Comparison of ENCODE assay signal across 7 mouse cellular contexts in the genomic region with DNA sequence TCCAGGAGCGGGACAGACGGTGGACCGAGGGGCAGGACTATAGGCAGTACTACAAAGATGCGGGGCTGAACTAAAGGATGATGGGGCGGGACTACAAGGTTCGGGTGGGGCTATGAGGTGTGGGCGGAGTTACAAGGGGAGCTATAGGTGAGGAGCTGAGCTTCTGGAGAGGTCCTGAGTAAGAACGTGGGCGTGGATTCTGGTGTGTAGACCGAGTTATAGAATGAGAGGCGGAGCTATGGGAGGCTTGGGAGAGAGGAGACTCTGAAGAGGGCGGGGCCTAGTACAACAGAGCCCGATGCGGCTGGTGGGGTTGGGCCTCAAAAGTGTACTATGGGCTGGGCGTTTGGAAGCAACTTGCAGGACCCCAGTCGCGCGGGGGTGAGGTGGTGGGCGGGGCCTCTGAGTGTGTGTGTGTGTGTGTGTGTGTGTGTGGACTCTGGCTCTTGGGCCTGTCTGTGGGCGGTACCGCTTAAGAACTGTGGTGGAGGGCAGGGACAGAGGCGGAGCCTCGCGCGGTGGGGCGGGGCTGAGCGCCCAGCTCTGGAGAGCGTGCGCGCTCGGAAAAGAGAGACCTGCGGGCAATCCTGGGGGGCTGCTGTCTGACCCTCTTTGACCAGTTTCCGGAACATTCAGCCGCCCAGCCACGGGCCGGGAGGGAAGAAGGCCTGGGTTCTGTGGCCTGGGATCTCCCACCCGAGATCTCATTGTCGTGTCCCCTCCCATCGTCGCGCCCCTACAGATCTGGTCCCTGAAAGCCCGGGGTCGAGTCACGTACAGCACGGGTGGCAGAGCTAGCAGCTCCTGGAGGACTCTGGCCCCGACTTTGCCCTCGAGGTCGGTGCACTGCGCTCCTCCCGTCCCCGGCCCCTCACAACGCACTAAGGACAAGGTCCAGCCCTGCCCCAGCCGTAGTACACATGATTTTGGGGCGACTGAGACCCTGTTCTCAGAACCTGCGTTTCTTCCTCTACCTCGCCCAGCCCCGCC. TPM values are rescaled to one million over a fixed set of nuclear protein-coding genes. Genes with fewer than 3 reads are reported as not detected.
A peak's percentile ranks its signal among the peaks of the same experiment; 100 is the strongest.
DNase-seq lines count a peak whose midpoint lies in the region; ATAC-seq and TF ChIP-seq lines count a peak whose summit lies in the region.

No protein-coding gene starts in this region.

- peak; percentile 87 for DNase-seq in adrenal gland, adult 8-10 months
- DNase-seq in embryo, embryonic 11.5 days (ENCODE audit: low read depth, low spot score) = peak; percentile 84
- DNase-seq in gastrocnemius, postnatal 36 days = peak; percentile 83 to 84
- DNase-seq in left cerebral cortex, postnatal 36 days (ENCODE audit: low spot score in 2 of 2) = peak; percentile 86 to 87
- peak; percentile 99 for DNase-seq in midbrain, embryonic 11.5 days (ENCODE audit: low spot score, missing footprints)

- peak overlapping the region; percentile 70 for H3K4me3 ChIP-seq in intestine, embryonic 16.5 days (ENCODE audit: low read length)
- peak overlapping the region; percentile 47 for H3K4me3 ChIP-seq in midbrain, embryonic 11.5 days (ENCODE audit: low read depth, low read length)
- H3K4me3 ChIP-seq in small intestine, adult 2 months (ENCODE audit: low read depth, low read length) = peak overlapping the region; percentile 77

- 1% methylated on average over 57 of the region's 57 CpGs for WGBS in intestine, embryonic 16.5 days
- WGBS in midbrain, embryonic 11.5 days = under 1% methylated on average over 56 of the region's 57 CpGs
- under 1% methylated on average over 57 of the region's 57 CpGs for WGBS in small intestine, adult 2 months

- TF ChIP-seq POLR2A in small intestine, adult 2 months (IDR thresholded peaks at IDR 0.05; ENCODE audit: low read depth, low read length) = 0 out of 2 replicates have a peak, but pooled peaks have one; percentile 10

- no peak for TF ChIP-seq CTCF in small intestine, adult 2 months (IDR thresholded peaks at IDR 0.05; ENCODE audit: extremely low read depth, insufficient read length, insufficient replicate concordance, low read depth, low read length)

- H3K27ac ChIP-seq in intestine, embryonic 16.5 days (ENCODE audit: low read length) = peak overlapping the region; percentile 92
- no peak overlapping the region for H3K27ac ChIP-seq in midbrain, embryonic 11.5 days (ENCODE audit: low read depth, low read length)
- peak overlapping the region; percentile 87 for H3K27ac ChIP-seq in small intestine, adult 2 months (ENCODE audit: insufficient read depth, low read depth, low read length)

- no peaks in the 10 kb centered on the region for H3K9me3 ChIP-seq in intestine, embryonic 16.5 days (ENCODE audit: control insufficient read depth, low read length)
- no peaks in the 10 kb centered on the region for H3K9me3 ChIP-seq in midbrain, embryonic 11.5 days (ENCODE audit: control insufficient read depth, low read length)

- intact Hi-C loops in gastrocnemius, postnatal 36 days (cut with DNase I) = loop anchor here (10.0 kb wide), 1 partner anchor 677 kb away; no protein-coding TSS in a partner anchor
- intact Hi-C loops in left cerebral cortex, postnatal 36 days (cut with DNase I) = loop anchor here (5.0 kb wide), 1 partner anchor 35 kb away; a partner anchor contains a TSS

- H3K27me3 ChIP-seq in intestine, embryonic 16.5 days (replicated peaks; ENCODE audit: control insufficient read depth, insufficient read depth, low read length) = 0 out of 2 replicates have a peak, but pooled peaks cover 2% of the 10 kb centered on the region
- H3K27me3 ChIP-seq in midbrain, embryonic 11.5 days (ENCODE audit: control insufficient read depth, insufficient read depth, low read length) = peaks cover 28% of the 10 kb centered on the region
- no peaks in the 10 kb centered on the region; the same call in 1 of the 2 replicates for H3K27me3 ChIP-seq in small intestine, adult 2 months (ENCODE audit: control insufficient read depth, insufficient read depth, low read length)

- H3K9ac ChIP-seq in intestine, embryonic 16.5 days (ENCODE audit: low read depth, low read length) = peak overlapping the region; percentile 89
- H3K9ac ChIP-seq in midbrain, embryonic 11.5 days (ENCODE audit: low read length) = peak overlapping the region; percentile 60

- peak overlapping the region; percentile 93 for H3K4me2 ChIP-seq in intestine, embryonic 16.5 days (ENCODE audit: low read depth, low read length)
- peak overlapping the region; percentile 82 for H3K4me2 ChIP-seq in midbrain, embryonic 11.5 days

- no peaks in the 10 kb centered on the region for H3K36me3 ChIP-seq in intestine, embryonic 16.5 days (ENCODE audit: control insufficient read depth, insufficient read depth, low read length)
- no peaks in the 10 kb centered on the region for H3K36me3 ChIP-seq in midbrain, embryonic 11.5 days (ENCODE audit: control insufficient read depth, insufficient read depth, low read length)
- H3K36me3 ChIP-seq in small intestine, adult 2 months (ENCODE audit: control insufficient read depth, insufficient read depth, low read length) = no peaks in the 10 kb centered on the region

- peak; percentile 85 for ATAC-seq in intestine, embryonic 16.5 days
- peak; percentile 84 for ATAC-seq in midbrain, embryonic 11.5 days (ENCODE audit: low FRiP score)

- peaks cover 37% of the 10 kb centered on the region for H3K4me1 ChIP-seq in intestine, embryonic 16.5 days (ENCODE audit: control insufficient read depth, insufficient read depth, low read length)
- H3K4me1 ChIP-seq in midbrain, embryonic 11.5 days (ENCODE audit: control insufficient read depth, insufficient read depth, low read length) = peaks cover 18% of the 10 kb centered on the region
- H3K4me1 ChIP-seq in small intestine, adult 2 months (ENCODE audit: control insufficient read depth, insufficient read depth, insufficient read length, low read length) = peaks cover 25% of the 10 kb centered on the region

RNA-seq across cellular contexts. Expression of a gene that starts 7.5 kb away (rescaled TPM):
- total RNA-seq in adrenal gland, adult 8-10 months (2022) = 10 to 100 TPM; 17.8 to 37.7 (median 26.5) TPM
- 1 to 10 TPM; 2.9 to 4.1 TPM for total RNA-seq in gastrocnemius, postnatal 36 days (2021)
- 12.9 and 15.1 TPM in 2 replicates for polyA plus RNA-seq in intestine, embryonic 16.5 days (2015; fragmentation: Nextera tagmentation; extraction: Ambion mirVana)
- total RNA-seq in left cerebral cortex, postnatal 36 days (2021) = 100 to 1,000 TPM; 312 to 338 TPM
- polyA plus RNA-seq in midbrain, embryonic 11.5 days (2014; fragmentation: Nextera tagmentation; extraction: Ambion mirVana) = 9.1 and 10.1 TPM in 2 replicates
- polyA plus RNA-seq in small intestine, adult 2 months (2012; rRNA removed) = 63.9 and 71.9 TPM in 2 replicates

RNA-seq across cellular contexts. Expression of a gene that starts 10.9 kb away (rescaled TPM):
- total RNA-seq in adrenal gland, adult 8-10 months (2022) = under 1 TPM; 0.11 to 0.75 (median 0.22) TPM
- under 1 TPM in 1 of 2 experiments, not detected in 1; 0.15 TPM for total RNA-seq in gastrocnemius, postnatal 36 days (2021)
- 0.27 and 0.34 TPM in 2 replicates for polyA plus RNA-seq in intestine, embryonic 16.5 days (2015; fragmentation: Nextera tagmentation; extraction: Ambion mirVana)
- 1 to 10 TPM in 1 of 2 experiments, under 1 TPM in 1; 0.86 to 1.1 TPM for total RNA-seq in left cerebral cortex, postnatal 36 days (2021)
- polyA plus RNA-seq in midbrain, embryonic 11.5 days (2014; fragmentation: Nextera tagmentation; extraction: Ambion mirVana) = 0.38 TPM in 1 of 2 replicates, not detected in the other
- polyA plus RNA-seq in small intestine, adult 2 months (2012; rRNA removed) = 2.5 and 5.4 TPM in 2 replicates

RNA-seq across cellular contexts. Expression of a gene that starts 20.9 kb away (rescaled TPM):
- 10 to 100 TPM; 44.0 to 73.8 (median 57.9) TPM for total RNA-seq in adrenal gland, adult 8-10 months (2022)
- 10 to 100 TPM; 14.3 to 16.1 TPM for total RNA-seq in gastrocnemius, postnatal 36 days (2021)
- 63.7 and 65.3 TPM in 2 replicates for polyA plus RNA-seq in intestine, embryonic 16.5 days (2015; fragmentation: Nextera tagmentation; extraction: Ambion mirVana)
- 100 to 1,000 TPM; 152 to 164 TPM for total RNA-seq in left cerebral cortex, postnatal 36 days (2021)
- polyA plus RNA-seq in midbrain, embryonic 11.5 days (2014; fragmentation: Nextera tagmentation; extraction: Ambion mirVana) = 25.4 and 30.2 TPM in 2 replicates
- polyA plus RNA-seq in small intestine, adult 2 months (2012; rRNA removed) = 129 and 414 TPM in 2 replicates

RNA-seq across cellular contexts. Expression of a gene that starts 36.6 kb away (rescaled TPM):
- total RNA-seq in adrenal gland, adult 8-10 months (2022) = 100 to 1,000 TPM; 106 to 166 (median 126) TPM
- 10 to 100 TPM; 20.7 to 21.4 TPM for total RNA-seq in gastrocnemius, postnatal 36 days (2021)
- 78.6 and 79.8 TPM in 2 replicates for polyA plus RNA-seq in intestine, embryonic 16.5 days (2015; fragmentation: Nextera tagmentation; extraction: Ambion mirVana)
- total RNA-seq in left cerebral cortex, postnatal 36 days (2021) = 10 to 100 TPM; 33.9 to 41.5 TPM
- 28.3 and 29.6 TPM in 2 replicates for polyA plus RNA-seq in midbrain, embryonic 11.5 days (2014; fragmentation: Nextera tagmentation; extraction: Ambion mirVana)
- polyA plus RNA-seq in small intestine, adult 2 months (2012; rRNA removed) = 190 and 222 TPM in 2 replicates

RNA-seq across cellular contexts. Expression of a gene that starts 42.1 kb away (rescaled TPM):
- total RNA-seq in adrenal gland, adult 8-10 months (2022) = 10 to 100 TPM; 11.7 to 17.7 (median 14.5) TPM
- 10 to 100 TPM; 47.9 to 92.8 TPM for total RNA-seq in gastrocnemius, postnatal 36 days (2021)
- polyA plus RNA-seq in intestine, embryonic 16.5 days (2015; fragmentation: Nextera tagmentation; extraction: Ambion mirVana) = 8.3 and 9.0 TPM in 2 replicates
- total RNA-seq in left cerebral cortex, postnatal 36 days (2021) = 10 to 100 TPM; 16.9 to 20.2 TPM
- 7.1 and 8.0 TPM in 2 replicates for polyA plus RNA-seq in midbrain, embryonic 11.5 days (2014; fragmentation: Nextera tagmentation; extraction: Ambion mirVana)
- polyA plus RNA-seq in small intestine, adult 2 months (2012; rRNA removed) = 26.1 and 49.9 TPM in 2 replicates

Comparison
In these comparisons a context has a peak if more than half of its experiments do, and no peak if none do; other contexts are left out.
1. RNA of a gene that starts 7.5 kb away (total RNA-seq): 312 to 338 TPM in left cerebral cortex, postnatal 36 days; 17.8 to 37.7 TPM in adrenal gland, adult 8-10 months and 2.9 to 4.1 TPM in gastrocnemius, postnatal 36 days; every median in the first group is over 4 times any median in the second.
2. Peak in every context shown above with its lines, with median percentiles within 50 percentile points of each other: DNase-seq and H3K4me3 ChIP-seq.